Mouse (Mus musculus): ENCODE results near the gene Dhx32.
"Not testable (repeated sequence)": the region's sequence is repeated elsewhere in the genome, so short reads cannot be mapped to it uniquely, and the experiment has no call there.

The Dhx32 gene

DNA sequence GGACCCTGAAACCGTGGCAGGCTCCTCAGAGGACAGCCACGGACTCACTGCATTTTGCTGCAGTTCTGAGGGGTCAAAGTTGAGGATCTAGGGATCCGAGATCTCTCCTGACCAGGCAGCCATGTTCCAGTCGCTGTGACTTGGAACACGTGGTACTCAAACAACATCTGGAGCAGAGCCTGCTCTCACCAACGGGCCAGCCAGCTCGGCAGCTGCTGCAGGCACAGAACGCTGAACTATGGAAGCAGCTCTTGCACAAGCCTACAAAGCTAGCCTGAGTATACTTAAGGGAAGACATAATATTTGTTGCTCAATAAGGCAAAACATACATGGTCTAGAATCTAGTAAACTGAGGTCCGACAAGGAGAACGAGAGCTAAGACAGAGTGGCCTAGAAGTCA lies 57.0 kb downstream of the Dhx32 start:
- DNase-seq (ENCODE audit: low spot score): no peak

DNA sequence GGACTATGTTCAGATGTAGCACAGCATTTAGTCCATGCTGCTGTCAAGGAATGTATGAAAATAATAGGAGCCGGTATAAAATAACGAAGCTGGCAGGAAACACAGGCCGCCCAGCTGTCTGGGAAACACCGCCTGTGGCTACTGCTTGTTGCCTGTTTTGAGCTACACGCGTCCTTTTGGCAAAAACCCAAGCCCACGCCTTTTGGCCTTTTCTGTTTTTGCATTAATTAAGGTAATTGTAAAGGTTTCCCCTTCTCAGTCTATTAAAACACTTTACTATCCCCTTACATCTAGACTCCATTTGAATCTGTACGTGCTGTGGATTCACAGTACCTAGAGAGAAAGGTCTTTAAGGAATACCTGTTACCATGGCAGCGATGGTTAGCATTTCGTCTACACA lies 57.7 kb downstream of the Dhx32 start:
- no peak for DNase-seq (ENCODE audit: low spot score)

DNA sequence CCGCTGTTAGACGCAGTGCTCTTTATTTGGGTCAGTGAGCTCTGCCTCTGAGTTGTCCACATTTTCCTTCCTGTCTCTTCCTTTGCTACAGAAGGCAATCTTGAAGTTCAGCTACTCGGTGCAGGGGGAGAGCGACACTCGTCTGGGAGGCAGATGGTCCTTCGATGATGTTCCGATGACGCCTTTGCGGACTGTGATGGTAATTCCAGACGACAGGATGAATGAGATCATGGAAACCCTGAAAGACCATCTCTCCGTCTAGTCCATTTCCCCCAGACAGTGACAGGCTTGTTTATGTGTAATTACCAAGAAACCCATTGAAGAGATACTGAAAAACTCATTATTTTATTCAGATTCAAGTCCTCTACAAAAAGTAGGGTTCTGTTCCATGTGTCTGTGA lies 61.9 kb downstream of the Dhx32 start:
- DNase-seq (ENCODE audit: low spot score): no peak

DNA sequence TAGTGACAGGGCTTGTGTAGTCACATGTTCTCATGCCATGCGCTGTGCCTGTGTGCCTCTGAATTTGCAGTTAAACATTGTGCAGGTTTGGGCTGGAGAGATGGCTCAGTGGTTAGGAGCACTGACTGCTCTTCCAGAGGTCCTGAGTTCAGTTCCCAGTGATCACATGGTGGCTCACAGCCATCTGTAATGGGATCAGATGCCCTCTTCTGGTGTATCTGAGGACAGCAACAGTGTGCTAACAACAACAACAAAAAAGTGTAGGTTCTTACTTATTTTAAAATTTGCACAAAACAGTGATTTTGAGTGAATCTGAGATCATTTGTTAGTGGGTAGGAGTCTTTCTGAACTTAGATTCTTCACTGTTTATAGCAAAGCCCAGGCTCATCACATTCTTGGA lies 63.9 kb downstream of the Dhx32 start:
- no peak for DNase-seq (ENCODE audit: low spot score)

DNA sequence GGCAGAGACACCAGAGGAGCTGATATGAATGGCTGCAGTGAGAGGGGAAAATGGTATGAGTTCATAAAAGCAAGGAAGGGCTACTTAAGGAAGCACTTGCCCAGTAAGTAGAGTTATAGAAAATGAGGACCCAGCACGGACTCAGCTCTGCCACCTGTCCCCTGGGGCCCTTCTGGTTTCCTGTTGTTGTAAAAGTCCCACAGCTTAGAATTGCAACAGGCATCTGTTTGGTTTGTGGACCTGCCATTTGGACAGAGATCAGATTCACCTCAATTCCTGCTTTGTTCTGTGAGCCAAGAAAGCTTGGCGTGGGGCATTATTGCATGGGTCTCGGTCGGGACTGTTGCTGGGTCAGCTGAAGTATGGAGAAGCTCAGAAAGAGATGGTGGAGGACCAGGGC lies 67.1 kb downstream of the Dhx32 start:
- DNase-seq (ENCODE audit: low spot score): no peak

DNA sequence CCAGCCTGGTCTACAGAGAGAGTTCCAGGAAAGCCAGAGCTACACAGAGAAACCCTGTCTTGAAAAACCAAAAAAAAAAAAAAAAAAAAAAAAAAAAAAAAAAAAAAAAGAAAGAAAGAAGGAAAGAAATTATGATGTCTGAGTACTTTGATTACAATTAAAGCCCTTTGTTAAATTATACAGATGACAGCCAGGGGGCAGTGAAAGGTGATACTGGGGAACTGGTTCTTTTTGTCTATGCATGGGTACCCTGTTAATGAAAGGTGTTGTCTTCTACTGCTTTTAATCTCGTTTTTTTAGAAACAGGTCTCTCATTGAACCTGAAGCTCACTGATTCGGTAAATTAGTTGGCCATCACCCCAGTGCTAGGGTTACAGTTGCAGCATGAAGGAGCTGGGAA lies 75.2 kb downstream of the Dhx32 start:
- no peak for DNase-seq (ENCODE audit: low spot score)

DNA sequence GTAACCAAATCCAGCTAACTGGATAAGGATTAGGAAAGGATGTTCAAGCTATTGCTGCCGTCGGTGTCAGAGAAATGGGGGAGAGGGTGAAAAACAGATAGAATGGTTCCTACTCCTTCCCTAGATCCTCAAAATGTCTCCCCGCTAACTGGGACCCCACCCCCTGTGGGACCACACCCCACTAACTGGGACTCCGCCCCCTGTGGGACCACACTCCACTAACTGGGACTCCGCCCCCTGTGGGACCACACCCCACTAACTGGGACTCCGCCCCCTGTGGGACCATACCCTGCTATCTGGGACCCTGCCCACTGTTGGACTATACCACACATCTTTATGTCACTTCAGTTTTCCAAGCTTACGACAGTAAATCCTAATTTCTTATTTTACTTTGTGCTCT lies 78.6 kb downstream of the Dhx32 start:
- DNase-seq (ENCODE audit: low spot score): no peak

DNA sequence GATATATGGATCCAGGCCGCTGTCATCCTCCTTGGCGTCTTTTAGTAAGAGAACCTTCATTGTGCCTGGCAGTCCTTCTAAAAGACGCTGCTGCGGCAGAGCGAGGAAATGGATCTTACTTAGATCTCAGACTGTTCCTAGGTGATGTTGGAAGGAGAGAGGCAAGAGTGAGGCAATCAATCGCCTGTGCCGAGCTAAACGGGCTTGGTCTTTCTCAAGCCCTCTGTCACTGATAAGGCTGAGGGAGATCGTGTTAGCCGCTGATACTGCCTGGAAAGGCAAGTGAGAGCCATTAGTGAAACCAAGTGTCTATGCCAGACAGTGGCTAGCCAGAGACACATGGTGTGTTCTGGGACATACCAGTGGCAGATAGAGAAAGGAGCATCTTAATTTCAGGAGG lies 80.2 kb downstream of the Dhx32 start:
- DNase-seq (ENCODE audit: low spot score): no peak

DNA sequence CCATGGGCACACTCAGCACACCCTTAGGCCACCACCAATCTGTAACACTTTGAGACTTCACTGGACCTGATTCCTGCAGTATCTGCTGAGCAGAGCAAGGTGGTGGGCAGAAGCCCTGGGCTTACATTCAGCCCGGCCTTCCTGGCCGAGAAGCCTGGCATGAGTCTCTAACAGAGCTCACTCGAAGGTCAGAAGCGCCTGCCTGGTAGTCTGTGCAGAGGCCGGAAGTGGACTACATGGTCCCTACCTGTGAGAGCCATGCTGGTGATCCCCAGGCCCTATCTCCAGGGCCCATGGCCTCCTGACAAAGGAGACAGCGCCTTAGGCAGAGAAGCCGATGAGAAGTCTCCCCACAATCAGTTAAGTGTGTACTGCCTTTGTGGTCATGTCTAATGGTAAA lies 81.2 kb downstream of the Dhx32 start:
- DNase-seq (ENCODE audit: low spot score): no peak

DNA sequence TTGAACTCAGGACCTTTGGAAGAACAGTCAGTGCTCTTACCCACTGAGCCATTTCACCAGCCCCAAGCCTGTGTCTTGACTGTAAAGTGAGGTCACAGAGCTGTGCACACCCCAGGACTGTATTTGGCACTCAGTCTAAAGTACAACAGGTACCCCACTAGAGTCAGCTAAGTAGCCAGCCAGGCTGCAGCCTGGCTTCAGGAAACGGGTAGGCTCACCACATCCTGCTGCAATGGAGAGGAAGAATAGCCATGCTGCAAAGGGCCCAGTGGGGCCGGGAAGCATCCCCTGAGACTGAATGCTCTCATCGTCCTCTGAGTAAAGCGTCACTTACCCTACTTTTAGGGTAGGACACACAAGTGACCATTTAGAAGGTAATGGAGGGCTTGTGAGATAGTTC lies 82.6 kb downstream of the Dhx32 start:
- no peak for DNase-seq (ENCODE audit: low spot score)

DNA sequence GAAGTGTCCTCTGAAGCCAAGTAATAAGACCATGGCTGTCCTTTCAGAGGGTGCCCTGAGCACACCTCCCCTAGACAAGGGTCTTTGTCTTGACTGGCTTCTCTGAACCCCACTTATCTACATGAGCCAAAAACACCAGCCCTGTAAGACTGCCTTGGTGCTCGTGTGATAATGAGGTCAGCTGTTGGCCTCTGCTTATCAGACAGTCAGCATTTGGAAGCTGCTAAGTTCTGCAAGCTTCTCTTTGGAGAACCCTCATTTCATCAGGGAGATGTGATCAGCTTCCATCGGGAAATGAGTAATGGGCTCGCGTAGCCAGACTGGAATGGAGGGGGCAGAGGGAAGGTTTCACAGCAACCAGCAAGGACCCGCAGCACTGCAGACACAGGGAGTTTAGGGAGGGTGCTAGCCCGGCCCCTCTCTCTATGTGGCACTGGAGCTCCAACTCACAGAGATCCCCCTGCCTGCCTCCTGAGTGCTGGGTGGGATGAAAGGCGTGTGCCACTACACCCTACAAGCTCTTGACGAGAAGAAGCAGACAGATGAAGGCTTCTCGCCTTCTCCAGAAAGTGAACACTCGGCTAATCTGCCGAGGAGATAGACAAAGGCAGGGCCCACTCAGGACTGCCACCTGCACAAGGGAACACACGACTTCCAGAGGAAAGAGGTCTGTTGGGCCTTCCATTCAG lies 84.4 kb downstream of the Dhx32 start:
- DNase-seq (ENCODE audit: low spot score): no peak

DNA sequence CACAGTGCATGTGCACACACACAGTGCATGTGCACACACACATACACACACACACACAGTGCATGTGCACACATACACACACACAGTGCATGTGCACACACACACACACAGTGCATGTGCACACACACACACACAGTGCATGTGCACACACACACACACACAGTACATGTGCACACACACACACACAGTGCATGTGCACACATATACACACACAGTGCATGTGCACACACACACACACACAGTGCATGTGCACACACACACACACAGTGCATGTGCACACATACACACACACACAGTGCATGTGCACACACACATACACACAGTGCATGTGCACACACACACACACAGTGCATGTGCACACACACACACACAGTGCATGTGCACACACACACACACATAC lies 96.9 kb downstream of the Dhx32 start:
- DNase-seq (ENCODE audit: low spot score): not testable (repeated sequence)

DNA sequence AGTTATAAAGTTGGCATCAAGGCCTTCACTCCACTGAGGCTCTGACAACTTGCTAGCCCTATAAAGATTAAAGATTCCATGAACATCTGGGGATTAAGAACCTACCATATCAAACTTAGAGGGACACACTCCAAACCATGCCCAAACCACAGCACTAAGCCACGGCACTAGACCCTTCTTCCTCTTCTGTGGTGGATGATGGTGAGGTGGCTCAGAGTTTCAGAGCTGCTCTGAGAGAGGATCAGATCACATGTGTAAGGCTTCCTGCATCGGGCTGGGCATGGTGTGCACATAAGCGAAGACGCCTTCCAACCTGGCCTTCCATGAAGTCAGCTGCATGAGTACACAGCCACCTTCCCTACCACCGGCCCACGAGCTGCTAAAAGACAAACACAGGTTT lies 97.8 kb downstream of the Dhx32 start:
- no peak for DNase-seq (ENCODE audit: low spot score)

DNA sequence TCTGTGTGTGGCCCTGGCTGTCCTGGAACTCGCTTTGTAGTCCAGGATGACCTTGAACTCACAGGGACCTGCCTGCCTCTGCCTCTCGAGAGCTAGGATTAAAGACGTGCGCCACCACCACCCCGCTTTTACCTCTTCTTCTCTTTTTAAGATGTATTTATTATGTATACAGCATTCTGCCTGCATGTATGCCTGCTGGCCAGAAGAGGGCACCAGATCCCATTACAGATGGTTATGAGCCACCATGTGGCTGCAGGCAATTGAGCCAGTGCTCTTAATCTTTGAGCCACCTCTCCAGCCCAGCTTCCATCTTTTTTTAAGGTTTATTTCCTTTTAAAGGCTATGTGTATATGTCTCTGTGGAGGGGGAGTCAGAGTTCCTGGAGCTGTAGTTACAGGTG lies 98.4 kb downstream of the Dhx32 start:
- no peak for DNase-seq (ENCODE audit: low spot score)

DNA sequence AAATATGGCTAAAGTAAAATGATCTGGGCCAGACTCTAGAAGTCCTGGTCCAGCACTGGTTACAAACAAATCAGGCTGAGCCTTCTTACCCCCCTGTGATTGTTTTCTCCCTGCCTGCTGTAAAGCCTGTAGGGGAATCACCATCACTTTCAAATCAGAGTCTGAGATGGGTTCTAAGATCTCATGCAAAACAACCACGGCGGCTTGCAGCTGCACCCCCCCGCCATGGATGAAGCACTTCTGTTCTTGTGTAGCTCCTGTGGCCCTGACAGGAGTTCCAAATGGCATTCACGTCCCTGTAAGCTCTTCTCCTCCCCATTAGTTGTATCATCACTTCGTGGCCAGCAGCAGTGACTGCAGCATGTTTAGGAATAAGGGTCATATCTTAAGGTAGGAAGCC lies 98.9 kb downstream of the Dhx32 start:
- no peak for DNase-seq (ENCODE audit: low spot score)

DNA sequence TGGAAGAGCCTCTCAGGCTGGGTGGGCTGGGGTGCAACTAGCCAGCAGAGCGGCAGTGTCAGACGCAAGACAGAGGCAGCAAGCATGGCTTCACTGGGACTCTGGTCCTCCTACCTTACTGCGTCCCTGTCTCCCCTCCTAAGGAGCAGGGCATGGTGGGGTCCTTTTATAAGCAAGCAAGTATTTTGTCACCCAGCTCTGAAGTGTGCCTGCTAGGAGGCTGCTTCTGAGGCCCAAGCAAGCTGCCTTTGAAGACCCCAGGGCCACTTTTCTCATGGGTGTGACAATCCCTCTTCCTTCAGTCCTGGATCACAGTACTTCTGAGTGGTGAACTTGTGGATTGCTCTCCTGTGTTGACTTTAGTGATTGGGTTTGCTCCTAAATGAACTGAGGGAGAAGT lies 102.6 kb downstream of the Dhx32 start, which contains the start of gene Mmp21:
TSS of gene Mmp21 (minus strand) at position 101 of the 400 bp plus-strand sequence.
- DNase-seq (ENCODE audit: low spot score): no peak

DNA sequence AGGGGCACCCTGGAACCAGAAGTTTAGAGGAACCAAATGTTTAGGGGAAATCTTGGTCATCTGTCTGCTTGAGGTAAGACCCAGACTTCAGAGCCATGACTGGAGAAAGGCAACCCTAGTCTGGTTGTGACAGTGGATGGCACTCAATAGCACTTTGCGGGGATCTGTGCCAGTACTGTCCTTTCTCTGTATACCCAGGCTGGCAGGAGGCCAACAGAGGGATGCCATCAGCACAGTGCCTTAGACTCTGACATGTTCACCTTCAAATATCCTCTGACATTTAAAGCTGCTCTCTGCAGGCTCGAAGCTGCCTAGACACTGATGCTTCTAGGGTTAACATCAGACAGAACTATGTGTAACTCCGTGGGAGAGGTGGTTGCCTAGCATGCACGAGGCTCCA lies 103.1 kb downstream of the Dhx32 start:
- DNase-seq (ENCODE audit: low spot score): no peak

DNA sequence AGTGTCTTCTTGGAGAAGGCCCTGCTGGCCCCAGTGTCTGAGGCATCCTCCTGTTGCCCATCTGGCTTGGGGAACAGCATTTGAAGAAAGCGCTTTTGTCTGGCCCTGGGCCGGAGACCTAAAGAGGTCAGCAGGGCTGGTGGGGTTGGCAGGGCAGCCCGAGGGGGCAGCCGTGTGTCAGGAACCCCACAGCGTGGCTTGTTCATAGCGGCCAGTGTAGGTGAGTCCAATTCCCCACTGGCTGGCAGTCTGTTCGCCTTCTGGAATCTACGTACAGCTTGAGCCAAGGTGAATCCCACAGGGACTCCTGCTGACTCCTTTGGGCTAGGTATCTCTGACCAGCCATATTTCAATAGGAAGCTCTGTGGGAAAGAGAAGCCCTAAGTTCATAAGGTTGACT lies 103.8 kb downstream of the Dhx32 start:
- no peak for DNase-seq (ENCODE audit: low spot score)

DNA sequence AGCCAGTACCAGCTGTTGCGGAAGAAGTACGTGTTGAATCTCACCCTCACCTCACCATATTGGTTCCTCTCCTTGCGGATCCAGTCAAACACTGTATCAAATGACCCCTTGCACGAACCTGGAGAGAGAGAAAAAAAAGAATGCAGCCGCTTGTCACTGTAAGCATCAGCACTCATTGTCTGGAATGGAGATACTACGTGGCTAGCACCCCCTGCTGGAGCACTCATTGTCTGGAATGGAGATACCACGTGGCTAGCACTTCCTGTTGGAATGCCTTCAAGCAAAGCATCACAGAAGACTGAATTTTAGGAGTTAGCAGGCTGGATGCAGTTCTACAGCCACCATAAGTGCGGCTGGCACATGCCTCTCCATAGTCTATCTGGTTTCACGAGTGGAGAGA lies 106.5 kb downstream of the Dhx32 start:
- DNase-seq (ENCODE audit: low spot score): no peak

All from urinary bladder, postnatal 25 days (tissue).